Comparison of ENCODE assay signal across 8 mouse cellular contexts in genomic region chr2:146222279-146223175, GRCm38 (mm10). TPM values are rescaled to one million over a fixed set of nuclear protein-coding genes. Genes with fewer than 3 reads are reported as not detected.
DNase-seq lines count a peak whose midpoint lies in the region; ATAC-seq and TF ChIP-seq lines count a peak whose summit lies in the region.

No protein-coding gene starts in this region.

- H3K36me3 ChIP-seq in kidney, adult 2 months (ENCODE audit: control insufficient read depth, insufficient read depth, low read length): no peaks in the 10 kb centered on the region
- no peaks in the 10 kb centered on the region for H3K36me3 ChIP-seq in E14TG2a.4 (ENCODE audit: insufficient read depth, low read length)
- no peaks in the 10 kb centered on the region for H3K36me3 ChIP-seq in heart, embryonic 16.5 days (ENCODE audit: control insufficient read depth, insufficient read depth)
- H3K36me3 ChIP-seq in limb, embryonic 15.5 days: no peaks in the 10 kb centered on the region

- peaks cover 20% of the 10 kb centered on the region for H3K27me3 ChIP-seq in kidney, adult 2 months (replicated peaks; ENCODE audit: control insufficient read depth, insufficient read depth, low read length)
- H3K27me3 ChIP-seq in E14TG2a.4 (ENCODE audit: insufficient read depth, low read length): peaks cover 88% of the 10 kb centered on the region
- H3K27me3 ChIP-seq in heart, embryonic 16.5 days (ENCODE audit: control insufficient read depth, insufficient read depth, low read length): peaks cover 90% of the 10 kb centered on the region
- H3K27me3 ChIP-seq in limb, embryonic 15.5 days: peaks cover 93% of the 10 kb centered on the region

- peak overlapping the region; percentile 81 for H3K4me2 ChIP-seq in heart, embryonic 16.5 days (ENCODE audit: low read depth, low read length)
- peak overlapping the region; percentile 99 for H3K4me2 ChIP-seq in limb, embryonic 15.5 days

- intact Hi-C loops in gastrocnemius, postnatal 36 days (cut with DNase I): no loop called here

- H3K9me3 ChIP-seq in E14TG2a.4 (ENCODE audit: low read length): no peaks in the 10 kb centered on the region
- H3K9me3 ChIP-seq in heart, embryonic 16.5 days (replicated peaks; ENCODE audit: control insufficient read depth, low read length): no peaks in the 10 kb centered on the region
- H3K9me3 ChIP-seq in limb, embryonic 15.5 days: no peaks in the 10 kb centered on the region

- H3K27ac ChIP-seq in kidney, adult 2 months (ENCODE audit: insufficient read depth, low read depth, low read length): no peak overlapping the region
- no peak overlapping the region for H3K27ac ChIP-seq in heart, embryonic 16.5 days (ENCODE audit: low read length)
- no peak overlapping the region for H3K27ac ChIP-seq in limb, embryonic 15.5 days

- peak overlapping the region; percentile 7 for H3K4me3 ChIP-seq in kidney, adult 2 months (ENCODE audit: insufficient read depth, low read depth, low read length)
- H3K4me3 ChIP-seq in E14TG2a.4 (replicated peaks; ENCODE audit: low read length): peak overlapping the region; percentile 82
- H3K4me3 ChIP-seq in heart, embryonic 16.5 days (ENCODE audit: low read length): peak overlapping the region; percentile 55
- peak overlapping the region; percentile 47 for H3K4me3 ChIP-seq in limb, embryonic 15.5 days

- ATAC-seq in heart, embryonic 16.5 days (replicated peaks; ENCODE audit: extremely low read depth, insufficient read depth, low FRiP score): 0 out of 2 replicates have a peak, but pooled peaks have one; percentile 5
- peak; percentile 32; the same call in 1 of the 2 replicates for ATAC-seq in limb, embryonic 15.5 days (ENCODE audit: insufficient number of reproducible peaks, low FRiP score, low TSS enrichment, low read depth)

- TF ChIP-seq CTCF in kidney, adult 2 months (conservative IDR thresholded peaks at IDR 0.05; ENCODE audit: insufficient read depth, insufficient read length, low read depth, low read length): no peak
- no peak for TF ChIP-seq CTCF in E14TG2a.4 (conservative IDR thresholded peaks at IDR 0.05; ENCODE audit: low read length)

- TF ChIP-seq POLR2A in kidney, adult 2 months (IDR thresholded peaks at IDR 0.05; ENCODE audit: low read depth, low read length): no peak

- WGBS in kidney, adult 2 months: 2% methylated on average over 131 of the region's 133 CpGs
- WGBS in heart, embryonic 16.5 days: under 1% methylated on average over 123 of the region's 133 CpGs
- WGBS in limb, embryonic 15.5 days: under 1% methylated on average over 131 of the region's 133 CpGs

- H3K9ac ChIP-seq in heart, embryonic 16.5 days (ENCODE audit: low read length): no peak overlapping the region
- H3K9ac ChIP-seq in limb, embryonic 15.5 days: no peak overlapping the region

- H3K4me1 ChIP-seq in kidney, adult 2 months (ENCODE audit: control insufficient read depth, insufficient read depth, low read length): no peaks in the 10 kb centered on the region; the same call in 1 of the 2 replicates
- peaks cover 55% of the 10 kb centered on the region for H3K4me1 ChIP-seq in E14TG2a.4 (replicated peaks; ENCODE audit: low read depth, low read length)
- H3K4me1 ChIP-seq in heart, embryonic 16.5 days (ENCODE audit: control insufficient read depth, insufficient read depth, low read length): peaks cover 23% of the 10 kb centered on the region
- H3K4me1 ChIP-seq in limb, embryonic 15.5 days: peaks cover 44% of the 10 kb centered on the region

- no peak for DNase-seq in kidney, adult 2 months
- DNase-seq in kidney, adult 11 months: no peak
- DNase-seq in cerebellum, postnatal 14 days: peak; percentile 44 to 71
- peak; percentile 44 to 47 for DNase-seq in right cerebral cortex, postnatal 10 days (ENCODE audit: low spot score in 2 of 2)
- no peak for DNase-seq in gastrocnemius, postnatal 36 days

RNA-seq across cellular contexts. Expression of gene Insm1, which starts 0.8 kb away (rescaled TPM):
- polyA plus RNA-seq in kidney, adult 2 months (2012; rRNA removed): 0.17 TPM in 1 of 2 replicates, not detected in the other
- 0.24 TPM in 1 of 2 replicates, not detected in the other for polyA plus RNA-seq in heart, embryonic 16.5 days (2015; fragmentation: Nextera tagmentation; extraction: Ambion mirVana)
- 0.06 TPM in 1 of 2 replicates, not detected in the other for polyA plus RNA-seq in limb, embryonic 15.5 days (2015; fragmentation: Nextera tagmentation; extraction: Ambion mirVana)
- total RNA-seq in gastrocnemius, postnatal 36 days (2021): not detected

Comparison
In these comparisons a context has a peak if more than half of its experiments do, and no peak if none do; other contexts are left out.
1. DNase-seq: peak in cerebellum, postnatal 14 days (2 of 2) and right cerebral cortex, postnatal 10 days (2 of 2); none in kidney, adult 2 months (single experiment), kidney, adult 11 months (single experiment) and gastrocnemius, postnatal 36 days (0 of 2).
2. H3K4me3 ChIP-seq: peak in every context shown above with its lines; median percentile 82 in E14TG2a.4; 55 in heart, embryonic 16.5 days; 47 in limb, embryonic 15.5 days; 7 in kidney, adult 2 months.